Mouse (Mus musculus) ES-E14 (cell line): ENCODE measurements around the gene Srek1ip1.

Experiments used
- CHD2 ChIP-seq: IDR thresholded peaks from 2 replicates; pipeline ENCODE4 v1.6.1; 2014; ENCODE audit warnings: mild to moderate bottlenecking, low read depth, low read length, inconsistent platforms
- MAFK ChIP-seq: IDR thresholded peaks from 2 replicates; pipeline ENCODE4 v1.6.1; 2014; ENCODE audit warnings: mild to moderate bottlenecking, low read depth, low read length, inconsistent platforms; ENCODE audit not compliant: insufficient read depth
- ZC3H11A ChIP-seq: IDR thresholded peaks from 2 replicates; pipeline ENCODE4 v1.6.1; 2012; ENCODE audit warnings: low read depth, mild to moderate bottlenecking, inconsistent platforms, low read length, borderline replicate concordance
- ZNF384 ChIP-seq: IDR thresholded peaks from 2 replicates; pipeline ENCODE4 v1.6.1; 2012; ENCODE audit warnings: low read depth, low read length, inconsistent platforms

DNA sequence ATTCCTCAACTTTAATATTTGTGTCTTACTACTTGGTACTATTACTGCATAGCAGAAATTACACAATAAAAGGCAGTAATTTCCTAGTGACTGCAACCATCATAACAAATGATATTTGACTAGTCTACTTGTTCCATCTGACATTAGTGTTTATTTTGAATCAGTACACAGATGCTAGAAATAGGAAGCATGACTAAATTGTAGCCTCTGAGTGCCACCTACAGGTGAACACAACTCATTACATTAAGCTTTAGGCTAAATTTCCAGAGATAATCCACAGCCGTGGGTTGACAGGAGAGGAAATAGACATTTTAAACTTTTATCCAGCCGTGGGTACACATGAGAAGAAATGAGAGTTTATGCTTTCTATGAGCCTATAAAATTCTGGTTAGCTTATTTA is 2.6 kb upstream of the Srek1ip1 start:
- TF ChIP-seq MAFK: no peak
- TF ChIP-seq ZNF384: no peak
- no peak for TF ChIP-seq CHD2
- peak; percentile 65 for TF ChIP-seq ZC3H11A
